Mouse (Mus musculus) bone marrow macrophage, adult 2 months (primary cell): ENCODE measurements around the gene Cdhr5. TPM values are rescaled to one million over a fixed set of nuclear protein-coding genes. Genes with fewer than 3 reads are reported as not detected.

Source experiments
- H3K27ac ChIP-seq: 2 replicates; pipeline ENCODE4 v1.5.1; 2012; ENCODE audit warnings: low read depth, low read length; ENCODE audit not compliant: insufficient read depth
- H3K4me1 ChIP-seq: 2 replicates; pipeline ENCODE4 v1.6.1; 2012; ENCODE audit warnings: low read length; ENCODE audit not compliant: control insufficient read depth, insufficient read depth
- H3K4me3 ChIP-seq: 2 replicates; pipeline ENCODE4 v1.5.1; 2012; ENCODE audit warnings: mild to moderate bottlenecking, low read length, moderate library complexity; ENCODE audit not compliant: insufficient read depth
- CTCF ChIP-seq: IDR thresholded peaks from 2 replicates; pipeline ENCODE4 v1.5.1; 2012; ENCODE audit warnings: low read depth, mild to moderate bottlenecking, low read length, moderate library complexity
- POLR2A ChIP-seq: IDR thresholded peaks from 2 replicates; pipeline ENCODE4 v1.6.1; 2012; ENCODE audit warnings: mild to moderate bottlenecking, low read depth, low read length, borderline replicate concordance
- polyA plus RNA-seq: library from polyadenylated mRNA; stranded (reverse); fragments of >200 nt; gene quantifications from 2 replicates; pipeline ENCODE4 v1.2.4, GENCODE M21; 2012; ENCODE audit not compliant: missing spikeins, insufficient read depth, insufficient read length

The Cdhr5 gene
- polyA plus RNA-seq, 1 experiment: not detected

GRCm38 (mm10) chr7:141299175-141299574, 22.6 kb upstream of the Cdhr5 start:
- no peak overlapping the region for H3K27ac ChIP-seq
- TF ChIP-seq POLR2A (no peak), CTCF (no peak)
- no peaks in the 10 kb centered on the region for H3K4me1 ChIP-seq
- no peak overlapping the region for H3K4me3 ChIP-seq

- Histone ChIP-seq H3K4me3 (no peak overlapping the region), H3K27ac (no peak overlapping the region), H3K4me1 (no peaks in the 10 kb centered on the region)
- TF ChIP-seq CTCF (no peak), POLR2A (no peak)
Observed at GRCm38 (mm10) chr7:141297926-141298650, 21.5 kb upstream of the Cdhr5 start.

GRCm38 (mm10) chr7:141294479-141294878, 17.9 kb upstream of the Cdhr5 start:
- TF ChIP-seq CTCF (no peak), POLR2A (no peak)
- Histone ChIP-seq H3K27ac (no peak overlapping the region), H3K4me3 (peak overlapping the region; percentile 25), H3K4me1 (no peaks in the 10 kb centered on the region)

GRCm38 (mm10) chr7:141293852-141294471, 17.4 kb upstream of the Cdhr5 start:
- peak overlapping the region; percentile 25 for H3K4me3 ChIP-seq

GRCm38 (mm10) chr7:141292583-141293388, 16.2 kb upstream of the Cdhr5 start:
- TF ChIP-seq POLR2A (no peak), CTCF (no peak)
- no peak overlapping the region for H3K27ac ChIP-seq
- H3K4me1 ChIP-seq: no peaks in the 10 kb centered on the region
- H3K4me3 ChIP-seq: no peak overlapping the region

More at GRCm38 (mm10) chr7:141293852-141294471, 17.4 kb upstream of the Cdhr5 start:
- H3K27ac ChIP-seq: no peak overlapping the region
- no peak for TF ChIP-seq CTCF
- TF ChIP-seq POLR2A: no peak
- no peaks in the 10 kb centered on the region for H3K4me1 ChIP-seq

GRCm38 (mm10) chr7:141291921-141292582, 15.5 kb upstream of the Cdhr5 start, which contains the start of gene Drd4:
Drd4 (plus strand) TSS chr7:141292006.
- H3K27ac ChIP-seq: no peak within 1 kb of the TSS
- no peaks in the 10 kb centered on the region for H3K4me1 ChIP-seq
- TF ChIP-seq POLR2A (no peak), CTCF (no peak)
- no peak within 1 kb of the TSS for H3K4me3 ChIP-seq

- no peak for TF ChIP-seq POLR2A
- TF ChIP-seq CTCF: no peak
- Histone ChIP-seq H3K4me1 (no peaks in the 10 kb centered on the region), H3K4me3 (no peak overlapping the region), H3K27ac (no peak overlapping the region)
Observed at GRCm38 (mm10) chr7:141288042-141288441, 11.5 kb upstream of the Cdhr5 start.

GRCm38 (mm10) chr7:141282756-141283155, 6.2 kb upstream of the Cdhr5 start:
- Histone ChIP-seq H3K27ac (no peak overlapping the region), H3K4me3 (no peak overlapping the region), H3K4me1 (no peaks in the 10 kb centered on the region)
- TF ChIP-seq POLR2A (no peak), CTCF (no peak)

- TF ChIP-seq CTCF: no peak
- no peak for TF ChIP-seq POLR2A
- Histone ChIP-seq H3K4me1 (no peaks in the 10 kb centered on the region), H3K4me3 (no peak overlapping the region), H3K27ac (no peak overlapping the region)
Observed at GRCm38 (mm10) chr7:141281442-141281841, 4.9 kb upstream of the Cdhr5 start.
